Mouse (Mus musculus) adrenal gland, postnatal 36 days (tissue): ENCODE results near the gene Gpc1. TPM values are rescaled to one million over a fixed set of nuclear protein-coding genes. Genes with fewer than 3 reads are reported as not detected.

ENCODE experiments used
- DNase-seq, 2 experiments: peaks; one replicate each; pipeline ENCODE4 v3.0.0; 2021; ENCODE audit warnings: mixed read lengths in 1 of 2
- total RNA-seq, 2 experiments: library from RNA; stranded (reverse); gene quantifications; 2 replicates each; pipeline ENCODE4 v1.2.3; 2021

Gene Gpc1
- total RNA-seq, 2 experiments from 2014 or later, result 61.7 to 73.1 TPM

- DNase-seq, result peak; percentile 89 to 91
Measured at GRCm38 (mm10) chr1:92833987-92834706, 2.7 kb downstream of the Gpc1 start.

GRCm38 (mm10) chr1:92837931-92838833 is 6.7 kb downstream of the Gpc1 start:
- DNase-seq, result peak; percentile 26 to 65

- no peak for DNase-seq
Measured at GRCm38 (mm10) chr1:92839211-92839610, 7.8 kb downstream of the Gpc1 start.

GRCm38 (mm10) chr1:92840231-92840890 is 8.9 kb downstream of the Gpc1 start:
- DNase-seq, result peak; percentile 59 to 68

GRCm38 (mm10) chr1:92841427-92841826 is 10.0 kb downstream of the Gpc1 start:
- DNase-seq, result no peak

GRCm38 (mm10) chr1:92845889-92846288 is 14.4 kb downstream of the Gpc1 start:
- no peak for DNase-seq

GRCm38 (mm10) chr1:92847873-92848839 is 16.7 kb downstream of the Gpc1 start:
- no peak for DNase-seq

GRCm38 (mm10) chr1:92849491-92849890 is 18.0 kb downstream of the Gpc1 start:
- no peak for DNase-seq

- DNase-seq, result no peak
Measured at GRCm38 (mm10) chr1:92849938-92850574, 18.6 kb downstream of the Gpc1 start.

- no peak for DNase-seq
Measured at GRCm38 (mm10) chr1:92852450-92852849, 21.0 kb downstream of the Gpc1 start.

GRCm38 (mm10) chr1:92861503-92861902 is 30.1 kb downstream of the Gpc1 start:
- no peak for DNase-seq

GRCm38 (mm10) chr1:92863268-92863667 is 31.8 kb downstream of the Gpc1 start:
- DNase-seq, result no peak

GRCm38 (mm10) chr1:92866170-92866569 is 34.7 kb downstream of the Gpc1 start:
- no peak for DNase-seq

- DNase-seq, result no peak
Measured at GRCm38 (mm10) chr1:92869985-92870384, 38.5 kb downstream of the Gpc1 start.

- no peak for DNase-seq
Measured at GRCm38 (mm10) chr1:92872666-92873065, 41.2 kb downstream of the Gpc1 start.

GRCm38 (mm10) chr1:92874011-92874410 is 42.6 kb downstream of the Gpc1 start:
- no peak for DNase-seq

GRCm38 (mm10) chr1:92875360-92876111 is 44.1 kb downstream of the Gpc1 start:
- no peak for DNase-seq

GRCm38 (mm10) chr1:92877431-92877978 is 46.1 kb downstream of the Gpc1 start:
- DNase-seq, result no peak

GRCm38 (mm10) chr1:92878066-92878741 is 46.8 kb downstream of the Gpc1 start:
- no peak for DNase-seq
